16 mouse cellular contexts compared by ENCODE assay signal in the genomic region with DNA sequence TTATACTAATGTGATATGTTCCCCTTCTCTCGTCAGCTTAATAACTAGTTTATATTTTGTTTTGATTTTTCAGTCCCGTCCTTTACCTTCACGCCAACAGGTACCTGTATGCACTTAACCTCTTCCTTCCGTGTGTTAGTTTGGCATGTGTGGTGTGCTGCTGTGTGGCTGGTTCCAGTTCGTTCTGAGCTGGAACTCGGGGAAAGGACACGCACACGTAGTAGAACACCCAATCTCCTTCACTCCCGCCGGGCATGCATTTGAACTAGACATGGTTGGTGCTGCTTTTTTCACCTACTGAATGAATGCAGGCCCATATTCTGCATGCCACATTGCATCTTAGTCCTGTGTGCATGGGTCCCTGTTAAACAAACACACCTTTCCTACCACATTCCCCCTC.
"Had no signal": no experiment of that assay in that cellular context is flagged by ENCODE, and none has a peak within 500 bp of the region (broad histone marks: within the 10 kb centered on the region; RNA-seq: fewer than 3 reads in every experiment).

No protein-coding gene starts in this region.

- H3K27ac ChIP-seq: kidney, postnatal 0 days; limb, embryonic 13.5 days; liver, embryonic 15.5 days; lung, embryonic 15.5 days; midbrain, embryonic 12.5 days; neural tube, embryonic 15.5 days had no signal

- H3K4me2 ChIP-seq: limb, embryonic 13.5 days; liver, embryonic 15.5 days; lung, embryonic 15.5 days; midbrain, embryonic 12.5 days; neural tube, embryonic 15.5 days had no signal

- H3K9ac ChIP-seq: limb, embryonic 13.5 days; liver, embryonic 15.5 days; lung, embryonic 15.5 days; midbrain, embryonic 12.5 days; neural tube, embryonic 15.5 days had no signal

- H3K4me1 ChIP-seq: liver, embryonic 15.5 days had no signal

- H3K4me3 ChIP-seq: limb, embryonic 13.5 days; liver, embryonic 15.5 days; lung, embryonic 15.5 days; midbrain, embryonic 12.5 days; myocyte; neural tube, embryonic 15.5 days had no signal

- H3K36me3 ChIP-seq: liver, embryonic 15.5 days; neural tube, embryonic 15.5 days had no signal

- H3K27me3 ChIP-seq: limb, embryonic 13.5 days; liver, embryonic 15.5 days; lung, embryonic 15.5 days; neural tube, embryonic 15.5 days had no signal

- H3K9me3 ChIP-seq: limb, embryonic 13.5 days; liver, embryonic 15.5 days; lung, embryonic 15.5 days; midbrain, embryonic 12.5 days; neural tube, embryonic 15.5 days had no signal

- DNase-seq: kidney, adult 11 months; kidney, adult 9 months; kidney, postnatal 36 days; layer of hippocampus, adult 9-11 months; layer of hippocampus, postnatal 36 days; lung, postnatal 14 days; right cerebral cortex, adult 18-20 months; right cerebral cortex, postnatal 25 days; thymus, postnatal 4 days had no signal
